Mouse (Mus musculus) frontal cortex, postnatal 14 days (tissue): Measurements from ENCODE around the gene Gm10260.
A peak's percentile ranks its signal among the peaks of the same experiment; 100 is the strongest.

Source experiments
- DNase-seq, 2 experiments: peaks; one replicate each; pipeline ENCODE4 v3.0.0; 2022; ENCODE audit warnings: low spot score in 2 of 2

The Gm10260 gene

GRCm38 (mm10) chr13:97760532-97760931 is at the start of gene Gm10260:
Gene Gm10260, minus strand, starts transcription at chr13:97760632.
- DNase-seq, result no peak

GRCm38 (mm10) chr13:97809828-97810227 is 49.4 kb upstream of the Gm10260 start:
- DNase-seq, result no peak

- no peak for DNase-seq
Measured at GRCm38 (mm10) chr13:97805907-97806306, 45.5 kb upstream of the Gm10260 start.

GRCm38 (mm10) chr13:97802386-97802785 is 42.0 kb upstream of the Gm10260 start:
- no peak for DNase-seq

GRCm38 (mm10) chr13:97797462-97797861 is 37.0 kb upstream of the Gm10260 start:
- no peak for DNase-seq

GRCm38 (mm10) chr13:97794780-97795179 is 34.3 kb upstream of the Gm10260 start:
- no peak for DNase-seq

GRCm38 (mm10) chr13:97793932-97794331 is 33.5 kb upstream of the Gm10260 start:
- DNase-seq, result no peak

- DNase-seq, result no peak
Measured at GRCm38 (mm10) chr13:97791664-97792063, 31.2 kb upstream of the Gm10260 start.

GRCm38 (mm10) chr13:97789782-97790450 is 29.5 kb upstream of the Gm10260 start:
- no peak for DNase-seq

- no peak for DNase-seq
Measured at GRCm38 (mm10) chr13:97785167-97785835, 24.9 kb upstream of the Gm10260 start.

- no peak for DNase-seq
Measured at GRCm38 (mm10) chr13:97783423-97784143, 23.2 kb upstream of the Gm10260 start.

- no peak for DNase-seq
Measured at GRCm38 (mm10) chr13:97782063-97782462, 21.6 kb upstream of the Gm10260 start.

- no peak for DNase-seq
Measured at GRCm38 (mm10) chr13:97781637-97782036, 21.2 kb upstream of the Gm10260 start.

GRCm38 (mm10) chr13:97780556-97780955 is 20.1 kb upstream of the Gm10260 start:
- no peak for DNase-seq

- no peak for DNase-seq
Measured at GRCm38 (mm10) chr13:97779657-97780445, 19.4 kb upstream of the Gm10260 start.

GRCm38 (mm10) chr13:97778698-97779194 is 18.3 kb upstream of the Gm10260 start:
- DNase-seq, result no peak

- no peak for DNase-seq
Measured at GRCm38 (mm10) chr13:97777667-97778066, 17.2 kb upstream of the Gm10260 start.

- no peak for DNase-seq
Measured at GRCm38 (mm10) chr13:97776702-97777101, 16.3 kb upstream of the Gm10260 start.

GRCm38 (mm10) chr13:97775907-97776306 is 15.5 kb upstream of the Gm10260 start:
- no peak for DNase-seq

GRCm38 (mm10) chr13:97774740-97775425 is 14.5 kb upstream of the Gm10260 start:
- peak in 1 of 2 experiments; percentile 34 for DNase-seq

- DNase-seq, result no peak
Measured at GRCm38 (mm10) chr13:97769205-97769604, 8.8 kb upstream of the Gm10260 start.
